Mouse (Mus musculus) forebrain, embryonic 16.5 days (tissue): ENCODE measurements at regions not wholly inside any gene's neighbourhood (a gene's known extent, or its start where the extent isn't known, plus 50 kb on each side); places are given as distances from the start of the nearest gene placed in this dataset.

ENCODE experiments used
- ATAC-seq: fragments of 200-750 bp; cut with Nextera tagmentation; 2 replicates; pipeline ENCODE4 v1.8.0; 2017; ENCODE audit warnings: mild to moderate bottlenecking, moderate library complexity
- H3K27ac ChIP-seq: fragments of 300-500 bp; sonication (generic); 2 replicates; pipeline ENCODE4 v1.5.1; 2014; ENCODE audit warnings: low read length, control low read depth
- H3K27me3 ChIP-seq: fragments of 300-500 bp; sonication (generic); replicated peaks from 2 replicates; pipeline ENCODE4 v1.6.1; 2014; ENCODE audit warnings: low read length; ENCODE audit not compliant: control insufficient read depth, insufficient read depth
- H3K36me3 ChIP-seq: fragments of 300-500 bp; sonication (generic); 2 replicates; pipeline ENCODE4 v1.6.1; 2014; ENCODE audit not compliant: control insufficient read depth, insufficient read depth
- H3K4me1 ChIP-seq: fragments of 300-500 bp; sonication (generic); replicated peaks from 2 replicates; pipeline ENCODE4 v1.6.1; 2014; ENCODE audit warnings: low read length; ENCODE audit not compliant: control insufficient read depth, insufficient read depth
- H3K4me2 ChIP-seq: fragments of 300-500 bp; sonication (generic); 2 replicates; pipeline ENCODE4 v1.6.1; 2014; ENCODE audit warnings: mild to moderate bottlenecking, low read length, control low read depth
- H3K4me3 ChIP-seq: fragments of 300-500 bp; sonication (generic); replicated peaks from 2 replicates; pipeline ENCODE4 v1.5.1; 2014; ENCODE audit warnings: mild to moderate bottlenecking, low read length, control low read depth
- H3K9ac ChIP-seq: fragments of 300-500 bp; sonication (generic); replicated peaks from 2 replicates; pipeline ENCODE4 v1.6.1; 2014; ENCODE audit warnings: low read depth, low read length, control low read depth
- H3K9me3 ChIP-seq: fragments of 300-500 bp; sonication (generic); 2 replicates; pipeline ENCODE4 v1.6.1; 2016; ENCODE audit warnings: low read length; ENCODE audit not compliant: control insufficient read depth
- WGBS: fragments of 180-500 bp; shearing (Covaris S2); extraction: QIAGEN DNeasy Blood & Tissue Kit; methylation state at CpG from one replicate; pipeline ENCODE4 v1.1.7; 2014; 5-methylcytosine and 5-hydroxymethylcytosine counted together

DNA sequence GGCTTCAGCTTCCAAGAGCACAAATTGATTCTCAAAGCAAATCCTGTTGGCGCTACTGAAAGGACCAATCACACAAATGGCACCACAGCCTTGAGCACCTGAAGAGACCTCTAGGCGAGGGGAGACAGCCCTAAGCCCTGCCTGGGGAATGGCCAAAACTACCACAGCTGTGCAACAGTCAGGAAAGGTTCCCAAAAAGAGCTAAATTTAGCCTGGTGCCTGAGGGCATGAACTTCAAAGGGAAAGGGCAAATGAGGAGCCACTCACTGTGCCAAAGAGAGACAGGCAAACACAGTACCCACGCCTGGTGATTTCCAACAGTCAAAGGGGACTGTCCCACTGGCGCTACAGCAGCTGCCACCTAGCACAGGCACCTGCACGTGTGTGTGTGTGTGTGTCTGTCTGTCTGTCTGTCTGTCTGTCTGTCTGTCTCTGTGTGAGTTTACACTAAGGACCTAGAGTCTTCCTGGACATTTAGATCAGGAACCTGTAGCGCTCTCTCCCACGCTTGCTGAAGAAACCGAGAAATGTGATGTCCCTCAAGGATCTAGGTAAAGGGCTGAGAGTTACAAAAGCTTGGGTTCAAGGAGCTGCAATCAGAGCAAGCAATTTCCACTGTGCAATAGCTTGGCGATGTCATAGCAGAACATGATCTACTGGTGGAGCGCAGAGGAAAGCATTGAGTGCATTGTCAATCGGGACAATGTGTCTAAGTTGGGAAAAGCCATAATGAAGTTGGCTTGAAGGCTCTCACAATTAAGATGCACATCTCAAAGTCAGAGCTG, 90.8 kb upstream of the Teddm2 start:
- H3K36me3 ChIP-seq, result no peaks in the 10 kb centered on the region
- H3K4me2 ChIP-seq, result no peak overlapping the region
- no peak overlapping the region for H3K4me3 ChIP-seq
- 84% methylated on average over 11 of the region's 11 CpGs for WGBS
- no peaks in the 10 kb centered on the region for H3K27me3 ChIP-seq
- H3K9me3 ChIP-seq, result no peaks in the 10 kb centered on the region
- no peak overlapping the region for H3K9ac ChIP-seq
- no peak overlapping the region for H3K27ac ChIP-seq
- ATAC-seq, result no peak
- no peaks in the 10 kb centered on the region for H3K4me1 ChIP-seq

DNA sequence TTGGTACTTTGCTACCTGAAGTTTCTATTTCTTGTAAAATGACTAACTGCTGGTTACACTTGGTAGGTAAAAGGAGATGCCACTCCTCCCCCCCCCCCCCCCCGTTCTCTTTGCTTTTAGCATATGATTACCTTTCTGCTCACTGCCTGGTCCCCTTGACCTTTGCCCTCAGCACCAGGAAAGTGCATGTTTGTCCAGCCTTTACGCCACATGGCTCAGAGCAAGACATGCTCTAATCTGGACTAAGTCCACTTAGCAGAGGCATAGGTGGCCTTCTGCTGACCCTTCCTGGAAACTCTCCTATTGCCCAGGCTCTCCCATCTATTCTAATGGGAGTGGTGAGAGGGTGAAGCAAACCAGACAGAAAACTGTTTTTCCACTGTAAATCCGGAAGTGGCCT, 92.4 kb upstream of the Teddm2 start:
- Histone ChIP-seq H3K9ac (no peak overlapping the region), H3K27me3 (no peaks in the 10 kb centered on the region), H3K27ac (no peak overlapping the region), H3K4me1 (no peaks in the 10 kb centered on the region), H3K36me3 (no peaks in the 10 kb centered on the region), H3K4me2 (no peak overlapping the region), H3K4me3 (no peak overlapping the region), H3K9me3 (no peaks in the 10 kb centered on the region)
- 83% methylated on average over 3 of the region's 3 CpGs for WGBS
- ATAC-seq, result no peak

DNA sequence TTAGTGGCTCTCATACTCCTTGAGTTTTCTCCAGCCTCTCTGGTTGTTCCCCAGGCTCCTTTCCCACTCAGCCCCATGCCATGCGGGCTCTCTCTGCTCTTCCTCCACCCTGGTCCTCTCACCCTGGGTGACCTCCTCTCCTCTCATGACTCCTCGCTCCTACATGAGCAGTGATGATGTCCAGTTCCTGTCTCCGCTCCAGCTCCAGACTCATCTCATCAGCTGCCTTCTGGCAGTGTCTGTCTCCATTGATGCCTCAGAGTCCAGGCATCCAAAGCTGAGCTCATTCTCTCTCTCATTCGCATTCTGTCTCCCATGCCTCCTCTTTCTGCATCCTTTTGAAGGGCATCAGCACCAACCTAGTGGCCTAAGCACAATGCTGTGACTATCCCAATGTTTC, 94.8 kb upstream of the Teddm2 start:
- H3K36me3 ChIP-seq, result no peaks in the 10 kb centered on the region
- H3K4me1 ChIP-seq, result no peaks in the 10 kb centered on the region
- no peaks in the 10 kb centered on the region for H3K27me3 ChIP-seq
- H3K27ac ChIP-seq, result no peak overlapping the region
- no peak overlapping the region for H3K9ac ChIP-seq
- no peaks in the 10 kb centered on the region for H3K9me3 ChIP-seq
- 93% methylated on average over 4 of the region's 4 CpGs for WGBS
- no peak overlapping the region for H3K4me3 ChIP-seq
- H3K4me2 ChIP-seq, result no peak overlapping the region
- ATAC-seq, result no peak

DNA sequence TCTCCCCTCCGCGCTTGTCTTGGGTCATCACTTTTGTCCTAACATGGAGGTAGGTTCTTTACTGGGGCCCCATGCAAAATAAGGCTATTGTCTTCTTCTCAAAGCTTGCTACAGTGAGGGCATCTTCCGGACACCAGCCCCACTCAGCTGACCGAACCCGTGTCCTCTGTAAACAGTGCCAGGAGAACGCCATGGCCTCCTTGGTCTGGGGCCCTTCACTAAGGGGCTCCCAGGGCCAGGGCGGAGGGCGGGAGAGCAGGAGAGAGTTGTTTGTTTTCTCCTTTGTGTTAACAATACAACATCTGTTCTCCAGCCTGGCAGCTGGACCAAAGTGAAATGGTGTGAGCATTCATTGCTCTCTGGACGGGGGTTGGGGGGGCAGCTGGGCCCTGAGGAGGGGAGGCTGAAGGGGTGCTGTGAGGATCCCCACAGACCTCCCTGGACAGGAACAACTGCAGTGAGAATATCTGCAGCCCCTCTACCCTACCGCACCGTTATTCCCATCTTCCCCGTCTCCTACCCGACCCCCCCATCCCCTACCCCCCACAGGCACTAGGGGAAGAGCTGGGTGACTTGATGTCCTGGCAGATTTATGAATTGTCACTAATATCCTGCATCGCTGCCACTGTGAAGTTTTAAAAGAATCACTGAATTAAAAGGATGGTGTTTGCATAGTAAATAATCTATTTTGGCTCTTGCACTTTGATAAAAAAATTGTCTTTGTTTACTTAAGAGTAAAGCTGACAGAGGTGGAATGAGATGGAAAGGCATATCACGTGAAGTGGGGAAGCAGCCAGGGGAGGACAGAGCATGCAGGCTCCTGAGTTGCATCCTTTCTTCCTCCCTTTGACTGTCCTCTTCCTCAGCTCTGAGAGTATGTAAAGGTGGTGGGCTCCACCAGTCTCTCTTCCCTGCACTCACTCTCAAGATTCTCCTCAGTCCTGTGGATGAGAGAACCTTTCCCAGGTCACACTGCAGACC, 97.5 kb upstream of the Teddm2 start:
- no peak overlapping the region for H3K27ac ChIP-seq
- ATAC-seq, result no peak
- H3K9ac ChIP-seq, result no peak overlapping the region
- no peaks in the 10 kb centered on the region for H3K4me1 ChIP-seq
- H3K4me2 ChIP-seq, result no peak overlapping the region
- no peaks in the 10 kb centered on the region for H3K9me3 ChIP-seq
- H3K36me3 ChIP-seq, result no peaks in the 10 kb centered on the region
- H3K4me3 ChIP-seq, result no peak overlapping the region
- H3K27me3 ChIP-seq, result no peaks in the 10 kb centered on the region
- 78% methylated on average over 15 of the region's 15 CpGs for WGBS

DNA sequence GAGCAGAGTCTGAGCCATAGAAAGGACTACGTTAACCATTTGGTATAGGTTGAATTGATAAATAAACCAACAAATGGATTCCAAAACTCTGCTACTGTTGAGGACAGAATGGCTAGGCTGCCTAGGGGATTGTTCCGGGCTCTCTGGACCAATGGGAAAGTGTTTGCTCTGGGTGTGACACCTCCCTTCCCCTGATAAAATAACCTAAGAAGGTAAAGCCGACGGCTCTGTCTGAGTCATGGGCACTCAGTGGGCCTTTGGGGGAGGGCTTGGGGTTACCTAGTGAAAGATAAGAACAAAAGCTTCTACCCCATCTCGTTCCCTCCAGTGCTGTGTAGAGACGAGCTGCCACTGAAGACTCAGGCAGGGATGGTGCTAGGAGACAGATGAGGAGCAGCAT, 99.7 kb upstream of the Teddm2 start:
- Histone ChIP-seq H3K27me3 (no peaks in the 10 kb centered on the region), H3K4me3 (no peak overlapping the region), H3K27ac (no peak overlapping the region), H3K9ac (no peak overlapping the region), H3K4me2 (no peak overlapping the region), H3K36me3 (no peaks in the 10 kb centered on the region), H3K4me1 (no peaks in the 10 kb centered on the region), H3K9me3 (no peaks in the 10 kb centered on the region)
- ATAC-seq, result no peak
- 76% methylated on average over 6 of the region's 6 CpGs for WGBS

DNA sequence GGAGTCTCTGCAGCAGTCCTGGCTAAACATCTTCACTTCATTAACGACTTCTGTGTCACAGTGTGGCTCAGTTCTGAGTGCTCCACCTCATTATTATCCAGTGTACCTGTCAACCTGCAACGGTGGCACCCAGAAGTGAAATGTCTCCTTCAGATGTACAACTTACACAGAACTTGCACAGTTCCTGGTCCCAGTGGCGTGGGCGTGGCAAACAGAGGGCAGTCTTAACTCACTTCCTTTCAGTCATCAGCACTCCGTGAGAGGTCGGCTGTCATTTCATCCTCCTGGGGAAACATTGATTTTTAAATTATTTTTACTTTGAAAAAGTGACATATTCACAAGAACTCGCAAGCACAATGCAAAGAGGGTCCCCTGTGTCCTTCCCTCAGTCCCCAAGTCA, 103.6 kb upstream of the Teddm2 start:
- no peak for ATAC-seq
- H3K27me3 ChIP-seq, result no peaks in the 10 kb centered on the region
- H3K4me1 ChIP-seq, result no peaks in the 10 kb centered on the region
- WGBS, result 84% methylated on average over 7 of the region's 7 CpGs
- no peak overlapping the region for H3K27ac ChIP-seq
- H3K4me3 ChIP-seq, result no peak overlapping the region
- H3K9ac ChIP-seq, result no peak overlapping the region
- H3K4me2 ChIP-seq, result no peak overlapping the region
- no peaks in the 10 kb centered on the region for H3K9me3 ChIP-seq
- no peaks in the 10 kb centered on the region for H3K36me3 ChIP-seq

DNA sequence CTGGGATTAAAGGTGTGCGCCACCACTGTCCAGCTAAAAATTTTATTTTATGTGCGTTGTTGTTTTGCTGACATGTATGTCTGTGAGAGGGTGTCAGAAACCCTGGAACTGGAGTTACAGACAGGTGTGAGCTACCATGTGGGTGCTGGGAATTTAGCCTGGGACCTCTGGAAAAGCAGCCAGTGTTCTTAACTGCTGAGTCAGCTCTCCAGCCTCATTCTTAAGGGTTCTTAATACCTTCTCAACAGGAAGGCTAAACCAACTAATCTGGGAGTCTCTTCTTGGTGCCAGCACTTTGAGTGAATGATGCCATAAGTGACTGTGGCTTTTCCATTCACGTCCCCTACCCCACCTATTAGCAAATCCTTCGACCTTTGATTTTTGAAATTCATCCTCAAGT, 104.6 kb upstream of the Teddm2 start:
- Histone ChIP-seq H3K9me3 (no peaks in the 10 kb centered on the region), H3K27me3 (no peaks in the 10 kb centered on the region), H3K9ac (no peak overlapping the region), H3K4me3 (no peak overlapping the region), H3K27ac (no peak overlapping the region), H3K4me2 (no peak overlapping the region), H3K4me1 (no peaks in the 10 kb centered on the region), H3K36me3 (no peaks in the 10 kb centered on the region)
- WGBS, result 97% methylated on average over 4 of the region's 4 CpGs
- ATAC-seq, result no peak

DNA sequence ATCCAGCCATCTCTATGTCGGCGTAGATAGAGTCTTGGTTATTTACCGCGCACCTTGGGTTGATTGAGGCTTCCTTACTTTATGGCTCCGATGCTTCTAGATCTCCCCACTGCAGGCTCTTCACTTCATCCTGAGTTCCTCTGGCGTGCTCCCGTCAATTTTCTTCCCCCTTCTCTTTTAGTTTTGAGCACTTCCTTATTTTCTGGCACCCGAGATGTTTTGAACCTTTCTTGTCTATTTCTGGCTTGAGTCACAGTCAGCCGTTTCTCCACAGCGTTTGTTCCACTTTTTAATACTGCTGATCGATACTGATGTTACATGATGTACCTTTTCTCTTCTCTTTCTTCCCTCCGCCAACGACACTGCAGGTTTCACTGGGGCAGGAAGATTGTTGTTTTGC, 106.0 kb upstream of the Teddm2 start:
- no peaks in the 10 kb centered on the region for H3K36me3 ChIP-seq
- no peak for ATAC-seq
- H3K27me3 ChIP-seq, result no peaks in the 10 kb centered on the region
- 93% methylated on average over 13 of the region's 13 CpGs for WGBS
- H3K4me1 ChIP-seq, result no peaks in the 10 kb centered on the region
- H3K4me2 ChIP-seq, result no peak overlapping the region
- no peak overlapping the region for H3K4me3 ChIP-seq
- no peaks in the 10 kb centered on the region for H3K9me3 ChIP-seq
- H3K27ac ChIP-seq, result no peak overlapping the region
- H3K9ac ChIP-seq, result no peak overlapping the region

DNA sequence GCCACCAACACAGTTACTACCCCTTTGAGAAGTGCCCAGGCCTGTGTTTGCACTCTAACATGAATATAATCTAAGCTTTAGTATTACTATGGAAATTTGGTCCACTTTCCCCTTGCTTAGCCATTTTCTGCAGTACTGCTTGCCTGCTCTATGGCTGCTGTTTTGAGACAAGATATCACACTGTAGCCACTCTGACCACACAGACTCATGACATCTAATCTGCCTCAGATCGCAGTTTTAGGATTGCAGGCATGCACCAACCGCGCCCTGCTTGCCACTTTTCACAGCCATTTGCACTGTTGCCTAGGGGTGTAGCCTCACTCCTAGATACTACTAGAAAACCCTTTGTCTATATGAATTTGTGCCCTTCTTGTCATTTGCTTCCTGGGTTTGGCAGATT, 107.4 kb upstream of the Teddm2 start:
- Histone ChIP-seq H3K4me1 (no peaks in the 10 kb centered on the region), H3K9me3 (no peaks in the 10 kb centered on the region), H3K4me2 (no peak overlapping the region), H3K9ac (no peak overlapping the region), H3K4me3 (no peak overlapping the region), H3K27ac (no peak overlapping the region), H3K36me3 (no peaks in the 10 kb centered on the region), H3K27me3 (no peaks in the 10 kb centered on the region)
- WGBS, result 96% methylated on average over 3 of the region's 3 CpGs
- no peak for ATAC-seq
